Mouse (Mus musculus): ENCODE data around the gene Slc4a1. TPM values are rescaled to one million over a fixed set of nuclear protein-coding genes. Genes with fewer than 3 reads are reported as not detected.
"Not testable (repeated sequence)": the region's sequence is repeated elsewhere in the genome, so short reads cannot be mapped to it uniquely, and the experiment has no call there.

The Slc4a1 gene
- polyA plus RNA-seq, 1 experiment, result 0.72 TPM

DNA sequence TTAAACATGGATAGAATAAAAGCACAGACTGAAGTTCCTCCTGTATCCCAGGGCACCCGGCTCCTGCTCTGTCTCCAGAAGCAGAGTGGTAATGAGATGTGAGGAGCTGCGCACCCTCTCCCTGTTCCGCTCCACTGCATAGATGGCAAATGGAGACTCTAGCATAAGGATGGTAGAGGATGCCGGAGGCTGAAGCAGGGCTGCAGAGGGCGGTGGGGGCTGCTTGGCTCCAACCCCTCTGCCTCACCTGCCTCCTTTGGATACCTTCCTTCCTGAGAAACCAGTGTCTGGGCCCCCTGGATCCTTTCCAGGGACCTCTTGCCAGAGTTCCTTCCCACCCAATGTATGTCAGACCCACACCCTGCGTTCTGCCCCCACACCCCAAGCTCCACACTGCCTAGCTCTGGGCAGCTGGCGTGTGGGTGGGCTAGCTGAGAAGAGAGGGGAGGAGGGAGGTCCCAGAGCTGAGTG is 30.7 kb upstream of the Slc4a1 start:
- Histone ChIP-seq H3K27ac (ENCODE audit: insufficient read depth, low read length) (peak overlapping the region; percentile 64), H3K4me3 (replicated peaks; ENCODE audit: insufficient read depth, low read depth, low read length) (peak overlapping the region; percentile 84), H3K27me3 (ENCODE audit: control insufficient read depth, insufficient read depth, low read length) (no peaks in the 10 kb centered on the region), H3K4me1 (ENCODE audit: control insufficient read depth, insufficient read depth, low read length) (peaks cover 28% of the 10 kb centered on the region)
- DNase-seq, result peak in 1 of 2 experiments; percentile 44
- 10% methylated on average over 7 of the region's 7 CpGs for WGBS
- no peak for TF ChIP-seq POLR2A (IDR thresholded peaks at IDR 0.05; ENCODE audit: borderline replicate concordance, insufficient read depth, low read length)
- TF ChIP-seq CTCF (IDR thresholded peaks at IDR 0.05; ENCODE audit: borderline replicate concordance, insufficient read depth, low read depth, low read length), result no peak

DNA sequence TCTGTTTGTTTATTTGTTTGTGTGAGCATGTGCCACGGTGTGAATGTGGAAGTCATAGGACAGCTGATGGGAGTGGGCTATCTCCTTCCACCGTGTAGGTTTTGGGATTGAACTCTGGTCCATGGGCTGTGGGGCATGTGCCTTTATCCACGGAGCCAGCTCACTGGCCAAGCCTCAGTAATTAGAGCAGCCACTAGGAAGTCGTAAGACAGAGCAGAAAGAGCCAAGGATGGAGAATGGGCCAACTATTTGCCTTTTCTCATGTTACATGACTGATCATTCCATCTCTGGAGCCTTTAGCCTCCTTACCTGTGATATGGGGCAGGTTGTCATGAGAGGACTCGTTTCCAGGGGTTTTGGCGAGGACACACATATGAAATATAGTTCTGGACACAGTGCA is 30.3 kb upstream of the Slc4a1 start:
- H3K27me3 ChIP-seq (ENCODE audit: control insufficient read depth, insufficient read depth, low read length), result no peaks in the 10 kb centered on the region
- H3K4me1 ChIP-seq (ENCODE audit: control insufficient read depth, insufficient read depth, low read length), result peaks cover 27% of the 10 kb centered on the region
- TF ChIP-seq CTCF (IDR thresholded peaks at IDR 0.05; ENCODE audit: borderline replicate concordance, insufficient read depth, low read depth, low read length) (no peak), POLR2A (IDR thresholded peaks at IDR 0.05; ENCODE audit: borderline replicate concordance, insufficient read depth, low read length) (no peak)
- 9% methylated on average over 6 of the region's 6 CpGs for WGBS
- peak overlapping the region; percentile 84 for H3K4me3 ChIP-seq (replicated peaks; ENCODE audit: insufficient read depth, low read depth, low read length)
- DNase-seq, result peak; percentile 52 to 56
- peak overlapping the region; percentile 64 for H3K27ac ChIP-seq (ENCODE audit: insufficient read depth, low read length)

DNA sequence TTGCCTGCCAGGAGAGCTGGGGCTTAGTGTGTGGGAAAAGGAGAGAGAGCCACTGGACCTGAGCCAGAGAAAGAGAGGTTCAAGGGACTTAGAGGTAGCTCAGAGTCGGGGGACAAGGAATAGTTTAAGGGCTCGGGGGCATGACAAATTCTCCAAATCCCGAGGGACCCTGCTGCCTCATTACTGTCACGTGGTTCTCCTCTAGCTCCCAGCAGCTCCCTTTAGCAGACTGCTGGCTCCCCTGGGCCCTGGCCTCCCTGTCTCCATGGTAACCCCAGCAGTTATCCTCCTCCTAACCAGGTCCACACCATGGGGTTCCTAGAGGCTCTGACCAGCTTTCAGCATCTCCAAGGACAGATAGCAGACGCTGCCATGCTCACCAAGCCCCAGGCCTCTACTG is 29.2 kb upstream of the Slc4a1 start:
- DNase-seq, result peak; percentile 56 to 61
- peak overlapping the region; percentile 84 for H3K4me3 ChIP-seq (replicated peaks; ENCODE audit: insufficient read depth, low read depth, low read length)
- WGBS, result 4% methylated on average over 5 of the region's 5 CpGs
- no peaks in the 10 kb centered on the region for H3K27me3 ChIP-seq (ENCODE audit: control insufficient read depth, insufficient read depth, low read length)
- H3K4me1 ChIP-seq (ENCODE audit: control insufficient read depth, insufficient read depth, low read length), result peaks cover 27% of the 10 kb centered on the region
- no peak for TF ChIP-seq CTCF (IDR thresholded peaks at IDR 0.05; ENCODE audit: borderline replicate concordance, insufficient read depth, low read depth, low read length)
- TF ChIP-seq POLR2A (IDR thresholded peaks at IDR 0.05; ENCODE audit: borderline replicate concordance, insufficient read depth, low read length), result no peak
- peak overlapping the region; percentile 72 for H3K27ac ChIP-seq (ENCODE audit: insufficient read depth, low read length)

DNA sequence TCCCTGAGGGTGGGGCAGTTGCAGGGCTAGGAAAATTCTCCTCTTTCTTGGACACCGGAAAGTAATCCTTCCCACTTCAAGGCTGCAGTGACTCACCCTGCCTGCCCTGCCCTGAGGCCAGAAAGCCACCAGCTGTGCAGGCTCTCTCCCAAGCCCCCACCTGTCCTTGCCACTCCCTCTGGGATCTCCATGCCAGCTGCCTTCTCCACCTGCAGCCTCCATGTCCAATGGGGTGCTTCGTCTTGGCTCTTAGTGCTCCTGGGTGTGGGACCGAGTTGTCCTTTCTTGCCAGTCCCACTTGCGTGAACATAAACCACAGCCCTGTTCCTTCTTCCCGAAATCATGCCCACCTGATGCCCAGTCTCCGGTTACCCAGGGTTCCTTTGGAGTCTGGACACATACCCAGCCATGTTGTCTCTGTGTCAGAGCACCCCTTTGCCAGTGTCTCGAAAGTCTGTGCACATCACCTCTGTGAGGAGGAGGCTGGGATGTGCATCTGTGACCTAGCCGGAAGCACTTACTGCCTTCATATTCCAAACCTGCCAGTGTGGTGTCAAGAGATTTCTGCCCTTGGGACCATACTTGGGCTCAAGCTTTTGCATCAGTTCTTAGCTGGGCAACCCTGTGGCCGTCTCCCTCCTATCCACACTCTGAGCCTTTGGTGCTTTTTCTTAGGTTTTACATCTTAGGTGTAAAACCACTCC is 28.6 kb upstream of the Slc4a1 start:
- Histone ChIP-seq H3K4me1 (ENCODE audit: control insufficient read depth, insufficient read depth, low read length) (peaks cover 26% of the 10 kb centered on the region), H3K27ac (ENCODE audit: insufficient read depth, low read length) (peak overlapping the region; percentile 72), H3K27me3 (ENCODE audit: control insufficient read depth, insufficient read depth, low read length) (no peaks in the 10 kb centered on the region), H3K4me3 (replicated peaks; ENCODE audit: insufficient read depth, low read depth, low read length) (peak overlapping the region; percentile 84)
- 8% methylated on average over 9 of the region's 9 CpGs for WGBS
- TF ChIP-seq CTCF (IDR thresholded peaks at IDR 0.05; ENCODE audit: borderline replicate concordance, insufficient read depth, low read depth, low read length), result no peak
- TF ChIP-seq POLR2A (IDR thresholded peaks at IDR 0.05; ENCODE audit: borderline replicate concordance, insufficient read depth, low read length), result no peak
- peak; percentile 70 to 76 for DNase-seq

DNA sequence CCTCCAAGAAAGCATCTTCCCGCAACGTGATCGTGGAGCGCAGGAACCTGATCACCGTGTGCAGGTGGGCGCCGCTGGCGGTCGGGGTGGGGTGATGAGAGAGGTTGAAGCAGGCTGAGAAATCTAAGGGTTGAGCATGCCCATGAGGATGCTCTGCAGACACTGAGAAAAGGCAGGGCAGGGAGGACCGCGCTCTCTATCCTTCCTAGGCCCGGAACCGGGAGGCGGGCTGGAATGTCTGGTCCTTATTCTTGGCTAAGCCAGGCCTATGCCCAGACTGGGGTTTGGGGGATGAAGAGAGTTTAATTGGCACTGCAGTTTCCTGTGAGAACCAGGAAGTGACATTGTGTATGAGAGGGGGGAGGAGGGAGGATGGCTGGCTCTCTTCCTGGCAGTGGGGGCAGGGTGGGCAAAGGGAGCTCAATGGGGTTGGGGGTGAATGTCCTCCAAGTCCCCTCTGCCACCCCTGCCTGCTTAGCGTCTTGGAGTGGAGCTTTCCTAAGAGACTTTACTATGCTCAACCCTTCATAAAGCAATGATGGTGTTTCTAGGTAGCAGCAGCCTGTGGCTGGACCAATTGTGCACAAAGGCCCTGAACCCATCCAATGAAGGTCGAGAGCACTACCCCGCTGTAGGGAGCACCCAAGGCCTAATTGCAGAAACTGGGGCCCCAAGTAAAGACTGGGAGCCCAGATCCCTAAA is 27.9 kb upstream of the Slc4a1 start:
- Histone ChIP-seq H3K27me3 (ENCODE audit: control insufficient read depth, insufficient read depth, low read length) (no peaks in the 10 kb centered on the region), H3K27ac (ENCODE audit: insufficient read depth, low read length) (peak overlapping the region; percentile 72), H3K4me1 (ENCODE audit: control insufficient read depth, insufficient read depth, low read length) (peaks cover 19% of the 10 kb centered on the region), H3K4me3 (replicated peaks; ENCODE audit: insufficient read depth, low read depth, low read length) (peak overlapping the region; percentile 84)
- no peak for TF ChIP-seq CTCF (IDR thresholded peaks at IDR 0.05; ENCODE audit: borderline replicate concordance, insufficient read depth, low read depth, low read length)
- peak; percentile 25; the same call in 1 of the 2 replicates for TF ChIP-seq POLR2A (IDR thresholded peaks at IDR 0.05; ENCODE audit: borderline replicate concordance, insufficient read depth, low read length)
- peak; percentile 72 for DNase-seq
- 2% methylated on average over 17 of the region's 17 CpGs for WGBS

DNA sequence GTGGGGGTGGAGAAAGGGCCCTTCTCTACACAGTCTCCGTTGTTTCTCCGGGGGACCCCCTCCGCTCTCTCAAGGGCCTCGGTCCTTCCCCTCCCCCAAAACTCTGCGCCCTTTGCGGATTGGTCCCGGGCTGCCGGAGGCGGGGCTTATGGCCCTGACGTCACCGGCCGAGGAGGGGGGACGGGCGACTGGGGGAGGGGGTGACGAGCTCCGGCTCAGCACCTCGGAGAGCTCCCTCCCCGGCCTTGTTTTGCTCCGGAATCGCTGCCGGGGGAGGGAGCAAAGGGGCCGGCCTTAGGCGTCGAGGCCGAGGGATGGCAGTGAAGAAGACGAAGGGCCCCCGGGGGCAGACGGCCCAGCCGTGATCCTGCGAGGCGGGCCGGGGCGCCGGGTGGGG is 27.2 kb upstream of the Slc4a1 start, which contains the start of gene Rundc3a:
Rundc3a (plus strand) TSS at position 166 of the 397 bp plus-strand sequence.
- 1% methylated on average over 34 of the region's 34 CpGs for WGBS
- Histone ChIP-seq H3K27me3 (ENCODE audit: control insufficient read depth, insufficient read depth, low read length) (no peaks in the 10 kb centered on the region), H3K4me1 (ENCODE audit: control insufficient read depth, insufficient read depth, low read length) (peaks cover 13% of the 10 kb centered on the region), H3K4me3 (replicated peaks; ENCODE audit: insufficient read depth, low read depth, low read length) (peak within 1 kb of the TSS; percentile 84), H3K27ac (ENCODE audit: insufficient read depth, low read length) (peak within 1 kb of the TSS; percentile 98)
- peak; percentile 98 for DNase-seq
- TF ChIP-seq CTCF (IDR thresholded peaks at IDR 0.05; ENCODE audit: borderline replicate concordance, insufficient read depth, low read depth, low read length), result no peak
- TF ChIP-seq POLR2A (IDR thresholded peaks at IDR 0.05; ENCODE audit: borderline replicate concordance, insufficient read depth, low read length), result peak; percentile 72; the same call in 1 of the 2 replicates

DNA sequence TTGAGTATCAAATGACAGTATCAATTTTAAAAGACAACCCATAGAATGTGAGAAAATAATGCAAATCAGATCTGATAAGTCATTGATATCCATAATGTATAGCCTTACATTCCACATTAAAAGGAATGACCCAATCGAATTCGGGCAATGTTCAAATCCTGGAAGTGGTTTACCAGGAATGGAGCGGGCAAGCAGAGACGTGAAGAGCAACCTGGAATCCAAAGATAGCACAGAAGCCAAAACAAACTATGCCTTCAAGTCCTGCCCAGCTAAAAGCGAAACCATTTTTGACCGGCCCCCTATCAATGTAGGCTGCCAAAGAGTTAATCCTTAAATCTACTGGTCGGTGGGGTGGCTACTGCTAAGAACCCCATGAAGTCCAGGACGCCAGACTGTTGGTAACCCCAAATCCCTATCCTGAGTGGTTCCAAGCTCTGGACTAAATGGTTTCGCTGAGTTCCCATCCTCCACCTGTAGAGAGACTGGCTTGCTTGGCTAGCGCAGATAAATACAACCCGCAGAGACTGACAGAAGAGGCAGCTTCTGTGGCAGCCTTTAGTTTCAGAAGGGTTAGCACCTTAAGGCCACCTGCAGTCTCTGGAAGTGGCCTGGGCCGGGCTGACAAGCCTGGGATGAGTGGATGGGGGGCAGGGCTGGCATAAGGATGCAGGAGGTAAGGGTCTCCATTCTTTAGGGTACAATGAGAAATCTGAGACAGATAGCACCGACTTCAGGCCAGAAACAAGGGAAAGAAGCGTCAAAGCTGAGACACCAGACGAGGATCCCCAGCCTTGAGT is 26.6 kb upstream of the Slc4a1 start:
- DNase-seq, result no peak
- Histone ChIP-seq H3K27me3 (ENCODE audit: control insufficient read depth, insufficient read depth, low read length) (no peaks in the 10 kb centered on the region), H3K4me3 (replicated peaks; ENCODE audit: insufficient read depth, low read depth, low read length) (peak overlapping the region; percentile 84), H3K4me1 (ENCODE audit: control insufficient read depth, insufficient read depth, low read length) (peaks cover 7% of the 10 kb centered on the region), H3K27ac (ENCODE audit: insufficient read depth, low read length) (peak overlapping the region; percentile 98)
- TF ChIP-seq POLR2A (IDR thresholded peaks at IDR 0.05; ENCODE audit: borderline replicate concordance, insufficient read depth, low read length), result no peak
- TF ChIP-seq CTCF (IDR thresholded peaks at IDR 0.05; ENCODE audit: borderline replicate concordance, insufficient read depth, low read depth, low read length), result no peak
- 4% methylated on average over 15 of the region's 15 CpGs for WGBS

DNA sequence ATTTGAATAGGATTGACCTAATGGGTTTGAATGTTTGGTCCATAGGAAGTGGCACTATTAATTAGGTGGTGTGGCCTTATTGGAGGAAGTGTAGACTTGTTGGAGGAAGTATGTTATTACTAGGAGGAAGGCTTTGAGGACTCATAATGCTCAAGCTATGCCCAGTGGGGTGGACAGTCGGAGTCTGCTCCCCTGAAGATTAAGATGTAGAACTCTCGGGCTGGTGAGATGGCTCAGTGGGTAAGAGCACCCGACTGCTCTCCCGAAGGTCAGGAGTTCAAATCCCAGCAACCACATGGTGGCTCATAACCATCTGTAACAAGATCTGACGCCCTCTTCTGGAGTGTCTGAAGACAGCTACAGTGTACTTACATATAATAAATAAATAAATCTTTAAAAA is 23.4 kb upstream of the Slc4a1 start:
- H3K4me1 ChIP-seq (ENCODE audit: control insufficient read depth, insufficient read depth, low read length); H3K27me3 ChIP-seq (ENCODE audit: control insufficient read depth, insufficient read depth, low read length); H3K27ac ChIP-seq (ENCODE audit: insufficient read depth, low read length); DNase-seq; H3K4me3 ChIP-seq (replicated peaks; ENCODE audit: insufficient read depth, low read depth, low read length): not testable (repeated sequence)
- 83% methylated on average over 5 of the region's 5 CpGs for WGBS
